Mouse (Mus musculus): Measurements from ENCODE around the gene Gal3st3. TPM values are rescaled to one million over a fixed set of nuclear protein-coding genes. Genes with fewer than 3 reads are reported as not detected.
"Not testable (repeated sequence)": the region's sequence is repeated elsewhere in the genome, so short reads cannot be mapped to it uniquely, and the experiment has no call there.

The Gal3st3 gene
- polyA plus RNA-seq, 1 experiment from 2014 or later, result not detected

DNA sequence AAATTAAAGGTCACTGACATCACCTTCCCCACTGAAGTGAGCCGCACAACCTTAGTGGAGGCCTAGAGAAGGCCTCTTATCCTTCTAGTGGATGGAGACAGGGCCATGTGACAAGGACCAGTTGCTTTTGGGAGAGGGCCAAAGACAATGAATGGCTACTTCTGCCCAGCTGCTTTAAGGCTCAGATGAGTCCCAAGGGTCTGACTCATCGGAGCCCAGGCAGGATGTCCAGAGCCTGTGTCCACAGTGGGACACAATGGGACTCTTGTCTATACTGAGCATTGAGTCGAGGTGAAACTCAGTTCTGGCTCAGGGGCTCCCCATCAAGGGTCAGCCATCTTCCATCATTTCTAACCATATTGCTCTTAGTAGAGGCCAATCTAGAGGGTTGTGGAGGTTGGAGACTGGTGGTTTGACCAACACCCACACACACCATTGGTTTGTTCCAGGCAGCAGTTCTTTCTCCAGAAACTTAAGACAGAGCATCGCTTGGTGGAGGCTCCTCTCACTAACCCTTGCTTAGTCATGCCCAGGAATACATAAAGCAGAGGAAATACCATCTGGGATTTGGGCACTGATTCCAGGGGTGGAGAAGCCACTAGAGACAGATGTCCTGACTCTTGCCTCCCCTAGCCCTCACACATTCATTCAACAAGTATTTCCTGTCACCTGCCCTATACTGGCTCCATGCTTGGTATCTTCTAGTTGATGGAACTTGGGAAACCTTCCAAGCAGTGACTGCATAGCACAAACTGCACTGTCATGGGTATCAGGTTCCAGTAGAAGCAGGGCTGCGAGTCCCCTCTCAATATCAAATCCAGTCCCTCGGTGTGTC, 47.4 kb downstream of the Gal3st3 start:
- POLR2A ChIA-PET, result interaction anchor here (1.4 kb wide), 1 partner anchor 20 kb away, joined by 3 read pairs; no protein-coding TSS in a partner anchor
- peak; percentile 83 for DNase-seq (ENCODE audit: low read depth, low spot score)
- peak; percentile 66 for ATAC-seq

DNA sequence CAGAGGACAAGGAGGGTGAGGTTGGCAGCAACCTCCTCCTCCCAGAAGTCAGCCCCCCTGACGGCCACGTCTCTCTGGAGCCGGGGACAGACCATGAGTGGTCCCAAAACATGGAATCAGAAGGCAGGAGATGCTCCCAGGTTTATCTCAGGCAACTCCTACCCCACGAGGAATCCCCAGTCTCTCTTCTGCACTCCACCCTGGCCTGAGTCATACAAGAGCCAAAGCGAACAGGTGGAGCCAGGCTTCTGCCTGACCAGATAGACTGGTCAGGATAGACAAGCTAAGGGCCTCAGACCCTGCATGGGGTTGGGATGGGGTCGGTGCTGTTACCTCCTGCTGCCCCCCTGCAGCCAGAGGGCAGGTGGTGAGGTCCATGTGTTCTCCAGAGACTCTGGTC, 49.9 kb downstream of the Gal3st3 start:
- no peaks in the 10 kb centered on the region for H3K27me3 ChIP-seq
- ChIA-PET CTCF (interaction anchor here (0.7 to 3.1 kb wide), 4 partner anchors 10 to 52 kb away, joined by 3 to 16 read pairs (median 4); partner anchors contain the start of genes Gal3st3 and Sf3b2), POLR2A (no interaction called here)
- no peak for ATAC-seq
- no peak for DNase-seq (ENCODE audit: low read depth, low spot score)
- TF ChIP-seq CTCF (IDR thresholded peaks at IDR 0.05), result no peak
- in situ Hi-C loops (cut with MboI; ENCODE audit: low pct_unique_long_range_greater_than_20kb), result no loop called here

More for the DNA sequence above, 47.4 kb downstream of the Gal3st3 start:
- in situ Hi-C loops (cut with MboI; ENCODE audit: low pct_unique_long_range_greater_than_20kb), result no loop called here
- H3K27me3 ChIP-seq, result no peaks in the 10 kb centered on the region
- TF ChIP-seq CTCF (IDR thresholded peaks at IDR 0.05), result no peak
- CTCF ChIA-PET, result interaction anchor here (2.2 kb wide), 1 partner anchor 31 kb away, joined by 5 read pairs; no protein-coding TSS in a partner anchor

- H3K27me3 ChIP-seq, result no peaks in the 10 kb centered on the region
- DNase-seq (ENCODE audit: low read depth, low spot score) (no peak), ATAC-seq (no peak)
- no peak for TF ChIP-seq CTCF (IDR thresholded peaks at IDR 0.05)
- CTCF ChIA-PET, result interaction anchor here (1.0 to 3.1 kb wide), 3 partner anchors 10 to 51 kb away, joined by 3 to 16 read pairs (median 6); partner anchors contain the start of gene Gal3st3
- in situ Hi-C loops (cut with MboI; ENCODE audit: low pct_unique_long_range_greater_than_20kb), result no loop called here
- POLR2A ChIA-PET, result no interaction called here
Observed at GRCm38 (mm10) chr19:5348526-5349501, 50.7 kb downstream of the Gal3st3 start.

DNA sequence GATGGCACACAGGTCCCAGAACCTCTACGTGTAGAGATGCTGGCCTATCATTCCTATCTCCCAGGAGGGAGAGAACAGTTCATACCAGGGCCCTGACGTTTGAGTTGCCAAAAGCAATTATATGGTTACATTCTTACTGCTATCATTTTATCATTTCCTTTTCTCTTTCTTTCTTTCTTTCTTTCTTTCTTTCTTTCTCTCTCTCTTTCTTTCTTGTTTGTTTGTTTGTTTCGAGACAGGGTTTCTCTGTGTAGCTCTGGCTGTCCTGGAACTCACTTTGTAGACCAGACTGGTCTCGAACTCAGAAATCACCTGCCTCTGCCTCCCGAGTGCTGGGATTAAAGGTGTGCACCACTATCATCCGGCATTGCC, 51.4 kb downstream of the Gal3st3 start, which contains the start of gene Cst6:
Gene Cst6, minus strand, starts transcription at position 73 of the 372 bp plus-strand sequence.
- CTCF ChIA-PET, result interaction anchor here (1.2 to 3.1 kb wide), 3 partner anchors 11 to 46 kb away, joined by 6 to 16 read pairs (median 6); no protein-coding TSS in a partner anchor
- POLR2A ChIA-PET; H3K27me3 ChIP-seq; in situ Hi-C loops (cut with MboI; ENCODE audit: low pct_unique_long_range_greater_than_20kb); ATAC-seq; DNase-seq (ENCODE audit: low read depth, low spot score): not testable (repeated sequence)

GRCm38 (mm10) chr19:5353609-5354008, 55.5 kb downstream of the Gal3st3 start:
- ATAC-seq (no peak), DNase-seq (ENCODE audit: low read depth, low spot score) (no peak)
- no peak for TF ChIP-seq CTCF (IDR thresholded peaks at IDR 0.05)
- in situ Hi-C loops (cut with MboI; ENCODE audit: low pct_unique_long_range_greater_than_20kb), result no loop called here
- H3K27me3 ChIP-seq, result no peaks in the 10 kb centered on the region
- POLR2A ChIA-PET, result no interaction called here
- CTCF ChIA-PET, result no interaction called here

- TF ChIP-seq CTCF (IDR thresholded peaks at IDR 0.05), result no peak
- DNase-seq (ENCODE audit: low read depth, low spot score) (no peak), ATAC-seq (no peak)
- ChIA-PET CTCF (interaction anchor here (1.6 kb wide), 1 partner anchor 17 kb away, joined by 5 read pairs; no protein-coding TSS in a partner anchor), POLR2A (no interaction called here)
- H3K27me3 ChIP-seq, result no peaks in the 10 kb centered on the region
- in situ Hi-C loops (cut with MboI; ENCODE audit: low pct_unique_long_range_greater_than_20kb), result no loop called here
Observed at GRCm38 (mm10) chr19:5356080-5356479, 57.9 kb downstream of the Gal3st3 start.

Other genes with a start within 250 kb of the Gal3st3 start
- 39.4 TPM for gene Rin1, start 247.8 kb upstream of the Gal3st3 start, polyA plus RNA-seq (2021)
- 0.44 TPM for gene Cd248, start 230.3 kb upstream of the Gal3st3 start, polyA plus RNA-seq (2021)
- gene Tmem151a, start 212.8 kb upstream of the Gal3st3 start, polyA plus RNA-seq (2021), result 0.39 TPM
- gene Yif1a, start 209.8 kb upstream of the Gal3st3 start, polyA plus RNA-seq (2021), result 68.6 TPM
- gene Cnih2, start 199.8 kb upstream of the Gal3st3 start, polyA plus RNA-seq (2021), result 2.5 TPM
- 237 TPM for gene Rab1b, start 191.3 kb upstream of the Gal3st3 start, polyA plus RNA-seq (2021)
- gene Klc2, start 179.8 kb upstream of the Gal3st3 start, polyA plus RNA-seq (2021), result 84.0 TPM
- 23.8 TPM for gene Pacs1, start 25.2 kb upstream of the Gal3st3 start, polyA plus RNA-seq (2021)
- gene Sf3b2, start 2.9 kb upstream of the Gal3st3 start, polyA plus RNA-seq (2021), result 255 TPM
- gene Catsper1, start 37.4 kb downstream of the Gal3st3 start, polyA plus RNA-seq (2021), result not detected
- 1.1 TPM for gene Cst6, start 51.2 kb downstream of the Gal3st3 start, polyA plus RNA-seq (2021)
- 36.7 TPM for gene Eif1ad, start 68.4 kb downstream of the Gal3st3 start, polyA plus RNA-seq (2021)
- 211 TPM for gene Banf1, start 68.8 kb downstream of the Gal3st3 start, polyA plus RNA-seq (2021)
- 75.3 TPM for gene Sart1, start 90.4 kb downstream of the Gal3st3 start, polyA plus RNA-seq (2021)
- gene Tsga10ip, start 104.2 kb downstream of the Gal3st3 start, polyA plus RNA-seq (2021), result 0.13 TPM
- gene Drap1, start 126.6 kb downstream of the Gal3st3 start, polyA plus RNA-seq (2021), result 251 TPM
- 58.5 TPM for gene AI837181, start 126.8 kb downstream of the Gal3st3 start, polyA plus RNA-seq (2021)
- 2.1 TPM for gene Fosl1, start 149.2 kb downstream of the Gal3st3 start, polyA plus RNA-seq (2021)
- gene Ccdc85b, start 159.6 kb downstream of the Gal3st3 start, polyA plus RNA-seq (2021), result 16.8 TPM
- gene Fibp, start 162.3 kb downstream of the Gal3st3 start, polyA plus RNA-seq (2021), result 92.2 TPM
- 0.42 TPM for gene Ctsw, start 170.2 kb downstream of the Gal3st3 start, polyA plus RNA-seq (2021)
- 451 TPM for gene Efemp2, start 175.6 kb downstream of the Gal3st3 start, polyA plus RNA-seq (2021)
- gene Mus81, start 190.1 kb downstream of the Gal3st3 start, polyA plus RNA-seq (2021), result 37.0 TPM
- gene Cfl1, start 192.1 kb downstream of the Gal3st3 start, polyA plus RNA-seq (2021), result 1,610 TPM
- gene 1700020D05Rik, start 205.5 kb downstream of the Gal3st3 start, polyA plus RNA-seq (2021), result 1.6 TPM
- gene Snx32, start 212.2 kb downstream of the Gal3st3 start, polyA plus RNA-seq (2021), result 30.0 TPM